Mouse (Mus musculus) regulatory T cell (primary cell): ENCODE results near the gene Uvrag.

Experiments
- in situ Hi-C: fragments of 300-600 bp; cut with MboI, MseI; formaldehyde crosslinking; loops from one replicate; pipeline ENCODE4 v1.15.1; 2025; ENCODE audit warnings: high pct_unique_total_duplicates

Uvrag gene

GRCm38 (mm10) chr7:99060476-99060875, 80.5 kb downstream of the Uvrag start:
- in situ Hi-C loops = no loop called here

- in situ Hi-C loops = no loop called here
Observed at GRCm38 (mm10) chr7:99059934-99060333, 81.0 kb downstream of the Uvrag start.

GRCm38 (mm10) chr7:99057053-99057630, 83.8 kb downstream of the Uvrag start:
- in situ Hi-C loops = no loop called here

GRCm38 (mm10) chr7:99053626-99054025, 87.3 kb downstream of the Uvrag start:
- in situ Hi-C loops = no loop called here

- in situ Hi-C loops = no loop called here
Observed at GRCm38 (mm10) chr7:99052471-99053241, 88.3 kb downstream of the Uvrag start.

- in situ Hi-C loops = no loop called here
Observed at GRCm38 (mm10) chr7:99050882-99051281, 90.1 kb downstream of the Uvrag start.

GRCm38 (mm10) chr7:99049897-99050296, 91.0 kb downstream of the Uvrag start:
- in situ Hi-C loops = no loop called here

- in situ Hi-C loops = no loop called here
Observed at GRCm38 (mm10) chr7:99046545-99047206, 94.3 kb downstream of the Uvrag start.

GRCm38 (mm10) chr7:99045525-99045924, 95.4 kb downstream of the Uvrag start:
- in situ Hi-C loops = no loop called here

- in situ Hi-C loops = no loop called here
Observed at GRCm38 (mm10) chr7:99043923-99044322, 97.0 kb downstream of the Uvrag start.

- in situ Hi-C loops = no loop called here
Observed at GRCm38 (mm10) chr7:99043322-99043721, 97.6 kb downstream of the Uvrag start.

- in situ Hi-C loops = no loop called here
Observed at GRCm38 (mm10) chr7:99041818-99042217, 99.1 kb downstream of the Uvrag start.

GRCm38 (mm10) chr7:99039912-99040311, 101.0 kb downstream of the Uvrag start:
- in situ Hi-C loops = no loop called here

GRCm38 (mm10) chr7:99036284-99036683, 104.7 kb downstream of the Uvrag start:
- in situ Hi-C loops = no loop called here

- in situ Hi-C loops = no loop called here
Observed at GRCm38 (mm10) chr7:99034909-99035308, 106.0 kb downstream of the Uvrag start.

- in situ Hi-C loops = no loop called here
Observed at GRCm38 (mm10) chr7:99033838-99034237, 107.1 kb downstream of the Uvrag start.

- in situ Hi-C loops = no loop called here
Observed at GRCm38 (mm10) chr7:99033314-99033713, 107.6 kb downstream of the Uvrag start.

- in situ Hi-C loops = no loop called here
Observed at GRCm38 (mm10) chr7:99032051-99032450, 108.9 kb downstream of the Uvrag start.

- in situ Hi-C loops = no loop called here
Observed at GRCm38 (mm10) chr7:99028108-99028507, 112.8 kb downstream of the Uvrag start.

GRCm38 (mm10) chr7:99027185-99027584, 113.8 kb downstream of the Uvrag start:
- in situ Hi-C loops = no loop called here

GRCm38 (mm10) chr7:99025989-99026388, 115.0 kb downstream of the Uvrag start:
- in situ Hi-C loops = no loop called here

GRCm38 (mm10) chr7:99025265-99025664, 115.7 kb downstream of the Uvrag start:
- in situ Hi-C loops = no loop called here

- in situ Hi-C loops = no loop called here
Observed at GRCm38 (mm10) chr7:99024791-99025190, 116.2 kb downstream of the Uvrag start.
